Mouse (Mus musculus) kidney, postnatal 36 days (tissue): ENCODE measurements around the gene Ccdc6.

Source experiments
- DNase-seq, 2 experiments: peaks; one replicate each; pipeline ENCODE4 v3.0.0; 2021 to 2022; ENCODE audit warnings: mixed read lengths in 2 of 2

Ccdc6 gene

DNA sequence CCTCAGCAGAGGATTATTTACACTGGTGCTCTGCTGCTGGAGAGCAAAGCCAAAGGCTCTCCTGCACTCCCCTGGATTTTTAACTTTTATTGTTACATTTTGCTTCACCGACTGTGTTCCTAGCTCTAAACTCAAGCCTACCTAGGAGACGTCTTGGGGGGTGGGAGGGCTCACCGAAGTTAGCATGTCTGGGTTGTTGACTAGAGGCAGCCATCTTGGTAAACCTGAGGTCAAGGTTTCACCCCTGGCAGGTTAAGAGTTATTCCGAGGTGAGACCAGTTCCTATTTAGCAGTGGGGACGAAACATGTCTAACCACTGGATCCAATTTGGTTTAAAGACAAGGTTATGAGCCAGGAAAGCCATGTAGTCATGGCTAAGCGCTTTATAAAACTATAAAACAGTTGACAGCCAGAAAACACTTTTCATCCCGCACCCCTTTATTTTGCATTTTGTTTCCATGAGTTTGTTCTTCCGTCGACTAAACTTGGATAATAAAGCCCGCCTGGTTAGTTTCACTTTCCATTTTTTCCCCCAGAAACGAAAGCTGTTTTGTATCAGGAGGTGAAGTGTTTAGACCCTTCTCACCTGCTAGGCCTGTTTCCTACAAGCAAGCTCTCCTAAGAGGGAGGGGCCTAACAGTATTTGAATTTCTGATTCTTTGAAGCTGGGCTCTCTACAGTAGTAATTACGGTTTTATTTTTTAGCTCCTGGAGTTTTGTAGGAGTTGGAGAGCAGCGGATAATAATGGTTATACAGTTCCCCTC lies 1.2 kb upstream of the Ccdc6 start:
- DNase-seq: peak; percentile 20 to 40

DNA sequence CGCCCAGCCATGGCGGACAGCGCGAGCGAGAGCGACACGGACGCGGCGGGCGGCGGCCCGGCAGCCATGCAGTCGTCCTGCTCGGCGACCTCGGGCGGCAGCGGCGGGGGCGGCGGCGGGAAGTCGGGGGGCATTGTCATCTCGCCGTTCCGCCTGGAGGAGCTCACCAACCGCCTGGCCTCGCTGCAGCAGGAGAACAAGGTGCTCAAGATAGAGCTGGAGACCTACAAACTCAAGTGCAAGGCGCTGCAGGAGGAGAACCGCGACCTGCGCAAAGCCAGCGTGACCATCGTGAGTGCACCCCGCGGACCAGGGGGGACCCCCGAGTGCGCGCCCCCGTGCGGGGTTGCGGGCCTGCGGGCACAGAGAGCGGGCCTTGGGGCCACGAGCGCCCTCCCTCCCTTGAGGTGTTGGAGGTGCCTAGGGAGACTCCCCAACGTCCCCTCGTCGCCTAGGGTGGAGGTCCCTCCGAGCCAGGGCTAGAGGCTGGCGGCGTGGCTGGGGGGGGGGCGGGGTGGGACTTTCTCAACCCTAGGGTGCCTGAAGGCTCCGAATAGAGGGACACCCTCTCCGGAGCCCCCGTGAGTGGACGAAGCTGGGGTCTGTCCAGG lies 475 bp downstream of the Ccdc6 start:
- no peak for DNase-seq

DNA sequence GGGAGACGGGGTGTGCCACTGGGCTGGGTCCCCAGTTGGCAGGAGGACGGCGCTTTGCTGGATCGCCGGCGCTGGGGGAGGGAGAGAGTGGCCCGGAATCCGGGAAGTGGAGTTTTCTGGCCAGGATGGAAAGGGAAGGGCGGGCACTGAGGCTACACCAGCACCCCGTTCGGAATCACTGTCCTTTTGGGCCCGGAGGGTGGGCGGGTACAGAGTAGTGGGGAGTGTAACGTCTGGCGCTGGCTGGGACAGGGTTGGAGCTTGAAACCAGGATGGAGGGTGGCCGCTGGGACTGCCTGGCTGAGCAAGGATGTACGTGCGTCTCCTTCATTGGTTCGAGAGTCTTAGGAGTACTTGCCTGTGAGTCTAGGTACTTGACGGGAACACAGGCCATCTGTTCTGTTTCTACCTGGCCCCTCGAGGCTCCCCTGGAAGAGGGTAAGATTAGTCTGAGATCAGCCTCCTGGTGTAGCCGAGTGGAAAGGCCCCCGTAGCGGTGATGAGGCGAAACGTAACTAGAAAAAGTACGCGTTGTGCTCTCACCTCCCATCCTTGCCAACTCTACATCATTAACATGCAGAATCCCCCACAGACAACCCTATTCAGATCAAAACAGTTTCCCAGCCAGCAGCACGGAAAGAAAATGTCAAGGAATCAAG lies 1.1 kb downstream of the Ccdc6 start:
- DNase-seq: peak; percentile 37 to 64

DNA sequence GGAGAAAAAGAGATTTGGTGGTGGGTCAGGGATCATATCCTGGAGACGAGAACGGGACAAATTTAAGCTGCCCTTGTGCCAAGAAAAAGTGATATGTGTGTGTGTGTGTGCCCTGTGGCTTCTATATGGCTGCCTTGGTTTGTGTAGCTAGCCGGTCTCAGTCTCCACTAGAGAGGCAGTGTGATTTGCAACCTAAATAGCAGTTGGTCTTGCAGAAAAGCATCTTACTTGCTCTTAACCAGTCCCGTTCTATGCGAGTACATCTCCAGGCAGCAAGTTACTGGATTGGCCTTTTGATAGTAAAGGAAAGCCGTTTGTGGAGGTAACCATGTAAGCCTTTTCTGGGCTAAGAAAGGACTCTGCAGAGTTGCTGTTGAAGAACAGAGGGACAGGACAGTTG lies 1.7 kb downstream of the Ccdc6 start:
- no peak for DNase-seq

DNA sequence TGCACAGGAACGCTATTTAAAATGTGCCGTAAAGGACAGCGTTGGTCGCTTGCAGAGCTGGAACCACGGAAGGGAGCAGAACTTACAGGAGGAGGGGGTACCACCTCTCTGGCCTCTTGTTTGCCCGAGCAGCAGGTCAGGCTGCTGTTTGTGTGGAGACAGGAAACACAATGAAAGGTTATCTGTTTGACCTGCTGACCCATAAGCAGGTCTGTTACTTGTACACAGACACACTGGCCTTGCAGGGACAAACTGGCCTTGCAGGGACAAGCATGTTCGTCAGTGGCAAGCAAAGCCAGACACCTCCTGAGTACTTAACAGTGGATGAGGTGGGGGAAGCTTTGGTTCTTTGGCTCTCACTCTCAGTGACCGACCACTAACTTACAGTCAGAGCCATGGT lies 2.1 kb downstream of the Ccdc6 start:
- DNase-seq: no peak

DNA sequence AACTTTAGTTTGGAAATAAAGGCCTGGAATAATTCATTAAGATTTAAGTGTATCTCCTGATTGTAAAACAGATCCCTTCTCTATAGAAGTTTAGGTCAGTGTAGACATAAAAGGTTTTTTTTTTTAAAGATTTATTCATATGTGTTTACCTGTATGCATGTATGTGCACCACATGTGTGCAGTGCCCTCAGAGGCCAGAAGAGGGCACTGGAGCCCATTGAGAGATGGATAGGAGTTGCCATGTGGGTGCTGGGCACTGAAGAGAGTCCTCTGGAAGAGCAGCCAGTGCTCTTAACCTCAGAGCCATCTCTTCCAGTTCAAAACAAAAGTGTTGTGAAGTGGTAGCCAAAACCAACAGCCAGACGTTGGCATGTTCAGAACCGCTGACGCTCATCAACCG lies 5.2 kb downstream of the Ccdc6 start:
- DNase-seq: no peak

DNA sequence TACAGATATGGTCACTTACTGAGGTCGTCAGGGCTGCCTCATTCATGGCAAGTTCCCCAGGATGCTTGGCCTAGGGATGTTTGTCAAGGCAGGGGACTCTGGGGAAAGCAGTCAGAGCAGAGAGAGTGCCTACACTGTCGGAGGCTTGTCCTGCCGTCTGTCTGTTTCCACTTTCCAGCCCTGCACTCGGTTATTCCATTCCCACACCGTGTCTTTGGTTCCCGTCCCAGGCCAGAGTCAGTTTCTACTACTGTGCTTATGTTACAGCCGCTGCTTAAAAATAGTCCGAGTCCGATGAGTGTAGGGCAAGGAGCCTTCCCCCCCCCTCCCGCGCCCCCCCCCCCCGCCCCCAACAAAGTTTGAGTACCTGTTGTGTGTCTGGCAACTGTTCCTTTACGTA lies 11.1 kb downstream of the Ccdc6 start:
- no peak for DNase-seq

DNA sequence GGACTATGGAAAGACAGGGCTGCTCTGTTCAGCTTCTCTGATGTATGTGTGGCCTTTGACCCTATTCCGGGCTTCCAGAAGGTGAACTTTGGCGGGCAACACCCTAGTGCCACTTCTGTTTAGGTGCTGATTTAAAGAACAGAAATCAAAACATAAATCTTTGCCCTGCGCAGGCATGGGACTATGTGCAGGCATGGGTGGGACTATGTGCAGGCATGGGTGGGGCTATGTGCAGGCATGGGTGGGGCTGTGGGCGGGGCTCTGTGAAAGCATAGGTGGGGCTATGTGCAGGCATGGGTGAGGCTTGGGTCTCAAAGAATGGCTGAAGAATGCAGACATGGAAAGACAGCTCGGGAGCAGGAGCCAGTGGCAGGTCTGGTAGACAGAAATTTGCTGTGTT lies 13.1 kb downstream of the Ccdc6 start:
- peak in 1 of 2 experiments; percentile 57 for DNase-seq

DNA sequence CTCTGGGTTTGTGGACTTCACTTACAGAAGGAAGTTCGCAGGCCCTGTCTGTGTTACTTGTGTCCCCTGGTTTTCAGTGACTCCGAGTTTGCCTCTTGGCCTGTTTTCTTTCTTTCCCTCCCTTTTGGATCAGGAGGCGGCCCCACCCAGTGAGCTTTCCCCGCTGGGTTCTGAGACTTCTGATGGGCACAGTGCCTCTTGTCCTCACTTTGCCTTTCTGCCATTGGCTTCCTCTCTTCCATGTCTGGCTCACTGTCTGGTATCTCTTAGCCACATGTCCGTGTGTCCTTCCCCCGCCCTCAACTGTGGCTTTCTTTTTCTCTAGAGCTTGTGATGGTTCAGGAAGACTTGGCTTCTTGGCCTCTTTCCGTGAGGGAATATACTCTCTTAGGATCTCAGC lies 13.9 kb downstream of the Ccdc6 start:
- no peak for DNase-seq

DNA sequence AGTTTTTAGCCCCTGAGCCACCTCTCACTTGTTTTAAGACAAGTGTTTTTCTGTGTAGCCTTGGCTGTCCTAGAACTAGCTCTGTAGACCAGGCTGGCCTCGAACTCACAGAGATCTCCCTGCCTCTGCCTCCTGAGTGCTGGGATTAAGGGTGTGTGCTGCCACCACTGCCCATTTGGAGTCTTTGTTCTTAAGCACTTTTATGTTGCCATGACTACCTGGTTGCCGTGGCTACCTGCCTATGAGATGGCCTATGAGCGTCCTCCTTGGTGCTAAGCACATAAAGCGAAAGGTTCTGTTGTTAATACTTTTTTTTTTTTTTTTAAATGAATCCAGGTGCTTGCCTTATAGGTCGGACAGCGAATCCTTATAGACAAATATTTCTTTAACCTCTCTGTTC lies 14.7 kb downstream of the Ccdc6 start:
- DNase-seq: no peak

DNA sequence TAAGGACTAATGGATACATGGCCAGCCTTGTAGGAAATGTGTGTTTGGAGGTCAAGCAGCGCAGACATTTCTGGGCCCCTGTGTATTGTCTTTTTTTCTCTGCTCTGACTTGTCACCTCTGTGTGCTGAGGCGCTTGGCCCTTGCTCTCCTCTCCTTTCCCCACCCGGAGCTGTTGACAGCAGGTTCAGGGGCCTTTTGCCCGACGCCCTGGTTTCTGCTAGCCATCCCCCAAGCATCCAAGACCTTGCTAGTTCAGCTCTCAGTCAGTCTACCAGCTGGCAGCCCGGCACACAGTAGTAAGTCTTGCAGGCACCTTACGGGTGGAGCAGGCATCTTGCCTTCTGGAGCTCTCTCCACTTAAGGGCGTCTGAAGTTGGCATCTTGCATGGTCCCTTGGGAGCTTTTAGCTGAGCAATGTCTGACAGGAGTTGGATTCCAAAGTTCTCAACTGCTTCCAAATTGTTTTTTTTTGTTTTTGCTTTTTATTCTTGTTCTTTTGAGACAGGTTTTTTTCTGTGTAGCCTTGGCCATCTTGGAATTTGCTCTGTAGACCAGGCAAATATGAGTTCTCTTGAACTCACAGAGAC lies 17.2 kb downstream of the Ccdc6 start:
- DNase-seq: no peak

DNA sequence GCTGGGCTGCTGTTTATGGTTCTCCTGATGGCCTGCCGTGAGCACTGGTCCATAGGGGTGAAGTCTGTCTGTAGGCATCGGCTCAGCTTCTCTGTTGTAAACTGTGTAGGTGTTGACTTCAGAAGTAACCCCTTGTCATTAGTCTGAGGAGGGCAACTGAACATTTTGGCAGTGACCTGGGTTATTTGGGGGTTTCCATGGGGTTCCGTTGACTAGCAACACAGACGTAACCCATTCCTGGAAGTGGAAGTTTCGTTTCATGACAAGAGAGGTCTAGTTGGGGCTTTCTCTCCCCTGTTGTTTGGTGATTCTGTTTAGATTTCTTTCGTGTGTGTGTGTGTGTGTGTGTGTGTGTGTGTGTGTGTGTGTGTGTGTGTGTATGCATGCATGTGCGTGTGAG lies 19.5 kb downstream of the Ccdc6 start:
- DNase-seq: no peak

DNA sequence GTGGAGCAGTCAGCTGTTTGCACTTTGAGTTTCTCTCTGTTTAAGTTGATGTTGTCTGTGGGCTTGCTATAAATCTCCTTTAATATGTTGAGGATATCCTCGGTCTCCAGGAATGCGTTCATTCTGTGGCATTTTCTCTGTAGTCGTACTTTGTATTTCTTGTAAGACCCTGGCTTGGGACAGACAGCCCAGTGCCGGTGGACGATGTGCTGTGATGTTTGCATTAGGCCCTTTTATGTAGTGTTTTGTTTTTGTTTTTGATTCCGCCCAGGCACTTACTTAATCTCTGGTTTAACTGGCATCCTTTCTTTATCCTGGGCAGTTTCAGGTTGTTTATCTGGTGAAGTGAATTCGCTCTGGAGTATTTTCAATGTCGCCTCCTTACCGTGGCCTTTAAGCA lies 22.5 kb downstream of the Ccdc6 start:
- DNase-seq: no peak

DNA sequence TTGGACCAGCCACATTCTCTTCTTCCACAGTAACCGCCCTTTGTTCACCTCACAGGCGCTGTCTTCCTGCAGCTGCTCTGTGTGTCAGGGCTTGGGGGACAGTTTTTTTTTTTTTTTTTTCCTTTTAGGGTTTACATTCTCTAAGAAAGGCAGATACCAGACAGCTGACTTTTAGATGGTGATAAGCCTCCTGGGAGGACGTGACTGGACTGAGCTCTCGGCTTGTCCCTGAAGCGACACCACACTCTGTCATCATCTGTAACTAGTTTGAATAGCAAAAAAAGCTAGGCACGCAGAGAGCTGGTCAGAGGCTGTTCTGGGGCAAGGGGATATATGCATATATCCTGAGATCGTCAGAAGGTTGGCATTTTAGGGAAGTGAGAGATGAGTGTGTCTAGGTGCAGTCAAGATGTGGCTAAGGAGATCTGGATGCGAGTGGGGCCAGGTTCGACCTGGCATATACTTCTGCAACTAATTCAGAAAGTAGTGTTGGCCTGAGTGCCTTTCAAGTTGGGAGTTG lies 23.0 kb downstream of the Ccdc6 start:
- DNase-seq: no peak

DNA sequence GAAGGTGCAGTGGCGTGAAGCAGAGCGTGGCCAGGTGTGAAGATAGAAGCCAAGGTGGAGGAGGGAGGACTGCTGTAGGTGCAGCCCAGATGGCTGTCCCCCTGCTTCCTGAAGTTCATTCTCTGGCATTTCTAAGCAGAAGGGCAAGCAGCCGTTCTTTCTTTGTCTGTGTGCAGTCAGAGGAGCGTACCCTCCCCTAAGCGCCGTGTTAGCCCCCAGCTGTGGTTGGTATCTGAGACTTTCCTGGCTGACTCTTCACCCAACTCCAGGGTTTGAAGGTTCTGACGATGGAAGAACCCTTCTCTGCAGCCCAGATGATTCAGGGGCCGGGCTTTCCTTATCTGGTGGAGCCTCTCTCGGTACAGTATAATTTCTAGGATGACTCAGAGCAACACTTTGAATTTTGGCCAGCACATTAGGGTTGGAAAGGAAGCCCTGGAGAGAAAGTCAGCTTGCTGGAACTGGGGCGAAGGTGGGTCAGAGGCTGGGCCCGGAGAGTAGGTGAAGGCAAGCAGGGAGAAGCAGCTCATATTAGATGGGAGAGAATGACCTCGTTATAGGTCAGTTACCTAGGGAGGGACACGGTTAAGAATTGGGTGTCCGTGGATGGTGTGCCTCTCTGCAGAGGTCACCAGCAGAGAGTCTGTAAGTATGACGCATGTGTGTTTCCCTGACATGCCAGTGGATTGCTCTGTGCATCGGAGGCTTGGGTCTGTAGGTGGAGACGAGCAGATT lies 23.9 kb downstream of the Ccdc6 start:
- DNase-seq: peak in 1 of 2 experiments; percentile 29

DNA sequence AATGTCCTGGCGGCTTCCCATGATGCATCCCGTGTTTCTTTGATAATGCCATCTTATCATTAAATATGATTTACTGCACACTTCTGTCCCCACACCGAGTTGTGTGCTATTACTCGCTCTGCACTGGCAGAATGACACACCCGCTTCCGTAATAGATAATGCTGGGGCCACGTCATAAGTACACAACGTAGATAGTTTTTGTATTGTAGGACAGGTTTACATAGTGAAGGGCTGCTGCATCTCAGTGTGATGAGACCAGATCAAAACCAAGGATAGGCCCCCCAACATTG lies 24.4 kb downstream of the Ccdc6 start:
- no peak for DNase-seq

DNA sequence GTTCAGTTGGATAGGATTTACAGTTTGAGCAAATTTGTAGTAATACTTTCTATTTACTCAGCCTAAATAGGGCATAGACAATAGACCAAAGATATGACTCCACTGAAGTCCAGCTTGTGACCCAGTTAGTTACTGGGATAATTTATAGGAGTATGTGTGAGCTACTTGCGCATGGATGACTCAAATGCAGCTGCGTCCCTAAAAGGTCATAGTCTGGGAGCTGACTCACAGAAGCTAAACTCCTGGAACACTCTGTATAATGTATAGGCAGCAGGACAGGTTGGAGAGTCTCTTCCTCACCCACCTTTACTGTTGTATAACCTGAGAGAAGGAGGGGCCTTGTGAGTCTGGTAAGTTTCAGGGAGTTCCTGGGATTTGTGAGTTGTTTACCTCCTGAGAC lies 26.5 kb downstream of the Ccdc6 start:
- no peak for DNase-seq

DNA sequence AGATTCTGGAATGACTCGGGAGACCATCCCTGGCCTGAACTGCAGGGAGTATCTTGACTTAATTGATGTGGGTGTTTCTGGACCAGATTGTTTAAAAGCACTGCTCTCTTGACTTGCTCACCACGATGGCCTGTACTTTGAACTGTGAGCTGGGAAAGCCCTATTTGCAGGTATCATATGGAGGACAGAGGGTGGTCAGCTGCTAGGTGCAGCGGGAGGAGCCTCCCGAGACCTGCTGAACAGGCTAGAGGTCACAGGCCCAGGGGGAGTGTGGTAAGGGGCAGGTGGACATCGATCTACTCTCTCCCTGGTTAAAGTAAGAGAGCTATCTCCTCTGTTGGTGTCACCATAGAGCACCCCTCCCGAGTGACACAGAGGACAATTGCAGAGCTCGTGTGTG lies 28.6 kb downstream of the Ccdc6 start:
- no peak for DNase-seq

DNA sequence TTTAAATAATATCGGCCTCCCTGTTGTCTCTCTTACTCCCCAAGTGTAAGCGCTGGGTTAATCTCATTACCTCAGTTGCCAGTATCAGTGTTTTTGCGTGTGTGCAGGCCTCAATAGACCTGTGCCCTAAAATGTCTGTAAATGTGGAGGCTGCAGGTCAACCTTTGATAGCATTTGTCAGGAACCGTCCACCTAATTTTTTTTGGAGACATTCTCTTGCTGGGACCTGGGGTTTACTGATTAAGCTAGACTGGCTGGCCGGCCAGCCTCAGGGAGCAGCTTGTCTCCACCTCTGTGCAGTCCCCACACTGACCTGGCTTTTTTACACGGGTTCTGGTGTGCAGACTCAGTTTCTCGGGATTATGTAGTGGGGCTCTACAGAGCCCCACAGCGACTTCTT lies 30.4 kb downstream of the Ccdc6 start:
- DNase-seq: peak; percentile 28 to 39

DNA sequence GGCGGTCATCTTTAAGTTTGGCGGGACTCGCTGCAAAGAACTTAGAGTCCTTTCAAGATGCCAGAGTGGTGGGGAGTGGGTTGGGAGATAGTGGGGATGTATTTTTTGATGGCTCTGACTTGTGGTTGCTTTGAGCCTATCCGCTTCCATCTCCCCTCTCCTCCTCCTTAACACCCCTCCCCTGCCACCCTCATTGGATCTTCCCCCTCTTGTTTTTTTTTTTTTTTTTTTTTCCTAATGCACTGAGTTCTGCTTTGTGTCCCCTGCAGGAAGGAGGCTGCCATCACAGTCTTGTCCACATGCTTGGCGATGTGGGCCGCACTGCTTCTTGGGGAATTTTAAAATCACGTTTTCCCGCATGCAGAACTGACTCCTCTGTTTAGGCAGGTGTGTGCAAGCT lies 31.5 kb downstream of the Ccdc6 start:
- no peak for DNase-seq

DNA sequence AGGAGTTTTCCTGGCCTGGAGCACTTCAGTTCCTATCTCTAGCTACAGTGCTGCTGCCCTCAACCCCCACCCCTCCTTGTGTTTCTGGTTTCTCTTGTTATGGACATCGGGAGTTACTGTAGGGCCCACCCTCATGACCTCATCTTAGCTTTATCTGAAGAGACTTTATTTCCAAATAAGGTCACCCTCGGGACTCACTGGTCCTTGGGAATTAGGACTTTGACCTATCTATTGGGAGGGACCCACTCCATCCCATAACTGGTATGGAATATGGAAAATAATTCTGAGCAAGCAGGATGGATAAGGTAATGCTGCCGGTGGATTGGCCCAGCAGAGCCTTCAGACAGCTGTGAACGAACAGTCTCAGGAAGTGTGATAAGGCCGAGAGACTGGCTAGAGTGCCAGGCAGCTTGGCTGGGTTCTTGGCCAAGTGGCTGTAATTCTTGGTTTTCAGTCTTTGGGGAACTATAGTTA lies 35.2 kb downstream of the Ccdc6 start:
- DNase-seq: no peak

DNA sequence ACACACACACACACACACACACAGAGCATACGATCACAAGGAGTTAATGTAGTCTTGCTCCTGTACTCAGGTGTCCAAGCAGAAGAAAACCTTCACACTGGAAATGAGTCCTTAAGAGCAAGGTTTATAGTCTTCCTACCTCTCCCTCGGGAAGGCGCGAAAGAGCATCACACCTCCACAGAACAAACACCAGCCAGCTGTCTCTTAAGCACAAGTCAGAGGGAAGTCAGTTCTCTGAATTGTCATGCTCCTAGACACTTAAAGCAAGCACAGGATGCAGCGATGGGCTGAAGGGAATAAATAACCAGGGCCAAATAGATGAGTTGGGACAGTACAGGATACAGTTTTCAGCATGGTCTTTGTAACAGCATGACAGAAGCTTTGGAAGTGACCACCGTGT lies 35.8 kb downstream of the Ccdc6 start:
- no peak for DNase-seq

DNA sequence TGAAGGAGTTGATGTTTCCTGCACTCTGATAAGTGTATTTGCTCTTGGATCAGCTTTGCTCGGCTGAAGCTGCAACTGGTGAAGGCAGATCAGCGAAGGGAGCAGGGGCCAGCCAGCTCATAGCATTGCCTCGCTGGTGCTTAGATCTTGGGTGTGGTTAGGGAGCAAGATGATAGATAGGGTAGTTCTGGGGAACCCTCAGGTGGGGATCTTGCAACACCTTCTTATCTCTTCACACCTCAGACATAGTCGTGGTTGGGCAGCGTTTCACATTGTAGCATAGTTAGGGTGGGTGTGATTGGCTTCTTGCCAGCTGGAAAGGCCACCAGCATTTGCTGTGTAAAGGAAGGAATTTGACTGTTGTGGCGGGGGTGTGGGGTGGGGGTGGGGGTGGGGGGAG lies 36.3 kb downstream of the Ccdc6 start:
- no peak for DNase-seq
